Mouse (Mus musculus) testis, adult 10 weeks (tissue): ENCODE data around the gene Slco2b1. TPM values are rescaled to one million over a fixed set of nuclear protein-coding genes. Genes with fewer than 3 reads are reported as not detected.

ENCODE experiments used
- polyA plus RNA-seq: library from polyadenylated mRNA; stranded (reverse); fragments of 350-450 nt; fragmentation: Illumina TruSeq; extraction: RNeasy Lipid Tissue Mini Kit (QIAGEN cat#74804); gene quantifications from one replicate; pipeline ENCODE4 v1.2.3, GENCODE M21; 2014; ENCODE audit warnings: low read depth, low replicate concordance

Gene Slco2b1
- polyA plus RNA-seq = 0.77 TPM

GRCm38 (mm10) chr7:99711166-99711565, at the start of gene Slco2b1:
Gene Slco2b1 (minus strand): TSS chr7:99711340.

GRCm38 (mm10) chr7:99729973-99730372, 18.8 kb upstream of the Slco2b1 start, which contains the start of gene Olfr520:
Gene Olfr520 (plus strand): TSS chr7:99730273.

GRCm38 (mm10) chr7:99626376-99627270, 84.5 kb downstream of the Slco2b1 start, which contains the start of gene Tpbgl:
Gene Tpbgl (minus strand): TSS chr7:99627103.

Other genes with a start within 250 kb of the Slco2b1 start
- 2.1 TPM for gene Klhl35, start 245.3 kb downstream of the Slco2b1 start, polyA plus RNA-seq
- 136 TPM for gene Rps3, start 227.6 kb downstream of the Slco2b1 start, polyA plus RNA-seq
- 3.6 TPM for gene Arrb1, start 175.9 kb downstream of the Slco2b1 start, polyA plus RNA-seq
- gene Tpbgl, start 84.2 kb downstream of the Slco2b1 start, polyA plus RNA-seq = 7.0 TPM
- gene Olfr520, start 18.9 kb upstream of the Slco2b1 start, polyA plus RNA-seq = not detected
- gene Olfr521, start 52.2 kb upstream of the Slco2b1 start, polyA plus RNA-seq = not detected
- 1.1 TPM for gene Neu3, start 117.1 kb upstream of the Slco2b1 start, polyA plus RNA-seq
- 81.9 TPM for gene Xrra1, start 147.8 kb upstream of the Slco2b1 start, polyA plus RNA-seq
- gene Spcs2, start 152.1 kb upstream of the Slco2b1 start, polyA plus RNA-seq = 454 TPM